Mouse (Mus musculus) cerebellum, postnatal 25 days (tissue): ENCODE measurements around the gene Phxr2.

Experiments used
- DNase-seq, 2 experiments: peaks; one replicate each; pipeline ENCODE4 v3.0.0; 2021; ENCODE audit warnings: mixed read lengths in 2 of 2

Phxr2 gene

GRCm38 (mm10) chr10:99086029-99086428 lies 40.1 kb downstream of the Phxr2 start:
- DNase-seq, result no peak

GRCm38 (mm10) chr10:99085240-99085587 lies 40.9 kb downstream of the Phxr2 start:
- DNase-seq, result no peak

- DNase-seq, result peak; percentile 91 to 96
Measured at GRCm38 (mm10) chr10:99084397-99085239, 41.5 kb downstream of the Phxr2 start.

- peak; percentile 42 to 70 for DNase-seq
Measured at GRCm38 (mm10) chr10:99083431-99084003, 42.6 kb downstream of the Phxr2 start.

GRCm38 (mm10) chr10:99081569-99081990 lies 44.5 kb downstream of the Phxr2 start:
- DNase-seq, result no peak

GRCm38 (mm10) chr10:99078621-99079020 lies 47.5 kb downstream of the Phxr2 start:
- DNase-seq, result no peak

GRCm38 (mm10) chr10:99076113-99076895 lies 49.8 kb downstream of the Phxr2 start:
- DNase-seq, result no peak
